Mouse (Mus musculus) ovary, postnatal 36 days (tissue): ENCODE data around the gene Hhipl2.
"Not testable (repeated sequence)": the region's sequence is repeated elsewhere in the genome, so short reads cannot be mapped to it uniquely, and the experiment has no call there.

ENCODE experiments used
- DNase-seq: peaks from one replicate; pipeline ENCODE4 v3.0.0; 2022; ENCODE audit warnings: low spot score, mixed read lengths

Hhipl2 gene

DNA sequence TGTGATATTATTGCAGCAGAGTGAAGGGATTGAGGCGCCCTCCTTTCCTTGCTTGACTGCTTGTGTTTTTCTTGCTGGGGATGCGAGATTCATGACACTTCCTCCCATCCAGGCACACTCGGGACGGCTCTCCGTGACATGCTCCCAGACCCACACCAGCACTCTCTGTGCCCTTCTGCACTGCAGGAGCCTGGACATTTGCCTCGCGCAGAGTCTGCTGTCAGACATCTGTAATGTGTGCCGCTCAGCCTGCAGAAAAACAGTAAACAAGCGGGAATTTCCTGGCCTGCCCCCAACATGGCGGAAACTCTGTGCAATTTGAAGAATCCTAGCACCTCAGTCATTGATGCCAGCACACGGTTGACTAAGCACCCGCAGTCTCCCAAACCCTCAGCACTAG is at the start of gene Hhipl2:
Gene Hhipl2 (plus strand): TSS at position 343 of the 400 bp plus-strand sequence.
- DNase-seq, result no peak

DNA sequence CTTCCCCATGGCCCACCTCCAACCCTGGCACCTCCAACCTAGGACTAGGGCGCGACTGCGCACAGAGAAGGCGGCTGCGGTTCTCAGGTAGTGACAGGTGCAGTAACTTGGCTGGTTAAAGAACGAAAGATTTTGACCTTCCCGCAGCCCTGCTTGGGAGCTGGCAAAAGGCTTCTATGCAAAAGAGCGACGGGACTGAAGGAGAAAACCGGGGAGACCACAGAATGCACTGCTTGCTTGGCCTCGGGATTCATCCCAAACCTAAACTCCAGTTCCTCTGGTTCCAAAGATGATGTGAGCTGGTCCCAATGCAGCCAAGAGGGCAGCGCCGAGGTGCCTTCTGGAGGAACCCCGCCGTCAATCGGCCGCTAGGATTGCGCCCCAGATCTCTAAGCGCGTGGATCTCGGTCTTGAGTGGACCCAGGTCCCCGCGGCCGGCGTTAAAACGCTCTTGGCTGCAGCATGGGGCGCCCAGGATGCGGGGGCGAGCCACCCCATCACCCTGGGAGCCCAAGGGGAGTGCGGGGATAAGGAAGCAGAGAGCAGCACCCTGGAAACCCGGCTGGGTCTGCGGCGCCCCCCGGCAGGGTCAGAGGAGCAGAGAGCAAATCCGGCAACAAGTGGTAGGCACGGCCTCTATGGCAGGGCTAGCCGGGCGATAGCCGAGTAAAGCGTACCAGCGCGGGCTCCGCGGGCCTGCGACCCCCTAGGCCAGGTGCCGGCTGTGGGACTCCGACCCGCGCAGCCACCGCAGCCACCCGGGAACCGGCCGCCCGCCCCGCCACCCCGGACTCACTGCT is 49.2 kb upstream of the Hhipl2 start:
- no peak for DNase-seq

DNA sequence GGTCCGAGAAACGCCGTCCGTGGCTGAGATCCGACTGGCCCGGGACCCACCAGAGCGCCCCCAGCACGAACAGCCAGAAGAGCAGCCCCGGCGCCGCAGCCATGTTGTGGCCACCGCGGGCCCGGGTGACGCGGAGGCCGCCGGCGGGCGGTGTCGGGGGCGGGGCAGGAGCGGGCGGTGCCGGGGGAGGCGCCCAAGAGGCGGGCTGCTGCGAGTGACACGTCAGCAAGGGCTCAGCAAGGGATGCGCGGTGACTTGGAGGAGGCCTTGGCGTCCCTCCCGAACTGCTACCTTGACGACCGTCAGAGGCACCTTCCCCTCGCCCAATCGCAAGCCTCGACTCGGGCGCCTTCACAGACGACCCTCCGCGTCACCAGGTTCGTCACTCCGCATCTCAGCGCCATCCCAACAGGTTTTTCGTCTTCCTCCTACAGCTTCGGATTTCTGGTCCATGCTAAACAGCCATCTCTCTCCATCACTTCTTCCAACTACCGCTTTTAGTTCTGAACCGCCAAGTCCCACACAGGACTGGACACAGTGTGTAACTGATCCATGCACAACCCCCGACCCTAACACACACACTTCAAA is 48.5 kb upstream of the Hhipl2 start, which contains the start of gene Mia3:
Gene Mia3 (minus strand): TSS at position 127 of the 588 bp plus-strand sequence.
- DNase-seq, result peak; percentile 95

DNA sequence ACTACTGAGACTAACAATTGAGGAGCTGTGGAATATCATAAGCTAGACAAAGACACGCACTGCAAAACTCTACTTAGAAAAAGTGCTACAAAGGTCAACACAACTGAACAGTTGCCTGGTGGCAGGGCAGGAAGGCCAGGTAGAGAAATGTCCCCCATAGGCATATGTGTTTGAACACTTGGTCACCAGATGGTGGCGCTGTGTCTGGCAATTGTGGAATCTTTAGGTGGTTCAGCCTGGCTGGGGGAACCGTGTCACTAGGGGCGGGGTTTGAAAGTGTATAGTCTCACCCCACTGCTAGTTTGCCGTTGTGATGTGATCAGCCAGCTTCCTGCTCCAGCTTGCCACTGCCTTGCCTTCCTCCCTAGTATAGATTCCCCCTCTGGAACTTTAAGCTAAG is 43.3 kb upstream of the Hhipl2 start:
- no peak for DNase-seq

DNA sequence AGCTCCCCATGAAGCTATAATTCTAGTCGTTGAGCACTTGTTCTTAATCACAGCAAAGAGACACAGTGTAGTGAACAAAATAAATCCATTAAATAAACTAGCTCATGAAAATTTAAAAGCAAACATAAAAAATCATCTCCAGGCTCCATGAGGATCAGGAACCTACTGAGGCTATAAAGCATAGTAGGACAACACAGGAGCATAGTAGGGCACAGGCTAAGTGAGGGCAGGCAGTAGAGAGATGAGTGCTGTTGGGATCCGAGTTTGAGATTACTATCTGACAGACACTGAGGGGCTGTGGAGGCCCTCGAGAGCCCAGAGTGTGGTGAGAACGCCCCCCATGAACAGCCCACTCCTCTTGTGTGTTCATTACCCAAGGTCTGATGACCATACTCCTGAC is 41.0 kb upstream of the Hhipl2 start:
- DNase-seq, result no peak

DNA sequence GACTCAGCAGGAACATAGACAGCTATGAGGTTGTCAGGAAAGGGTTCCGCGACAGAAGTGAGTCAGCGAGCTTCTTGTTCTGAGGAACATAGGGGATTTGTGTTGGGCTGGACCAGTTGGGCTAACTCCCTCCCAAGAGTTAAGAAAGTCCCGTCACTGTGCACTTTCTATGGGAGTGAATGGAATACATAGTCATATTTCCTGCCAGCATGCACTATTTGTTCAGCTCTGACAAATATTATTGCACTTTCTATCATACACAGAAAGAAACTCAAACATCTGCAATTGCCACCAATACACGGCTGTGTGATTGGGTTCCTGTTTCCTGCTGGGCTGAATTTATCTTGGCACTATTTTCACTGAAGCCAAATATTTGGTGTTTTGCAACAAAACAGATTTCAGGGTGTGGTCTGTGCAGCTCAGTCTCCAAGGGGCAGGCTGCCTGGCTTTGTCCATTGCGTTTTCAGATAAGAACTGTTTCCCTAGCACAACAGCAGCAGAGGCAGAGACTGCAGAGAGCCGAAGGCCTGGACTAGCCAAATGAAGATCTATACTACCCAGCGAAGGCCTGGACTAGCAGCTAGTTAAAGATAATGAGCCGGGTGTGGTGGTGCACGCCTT is 39.6 kb upstream of the Hhipl2 start:
- no peak for DNase-seq

DNA sequence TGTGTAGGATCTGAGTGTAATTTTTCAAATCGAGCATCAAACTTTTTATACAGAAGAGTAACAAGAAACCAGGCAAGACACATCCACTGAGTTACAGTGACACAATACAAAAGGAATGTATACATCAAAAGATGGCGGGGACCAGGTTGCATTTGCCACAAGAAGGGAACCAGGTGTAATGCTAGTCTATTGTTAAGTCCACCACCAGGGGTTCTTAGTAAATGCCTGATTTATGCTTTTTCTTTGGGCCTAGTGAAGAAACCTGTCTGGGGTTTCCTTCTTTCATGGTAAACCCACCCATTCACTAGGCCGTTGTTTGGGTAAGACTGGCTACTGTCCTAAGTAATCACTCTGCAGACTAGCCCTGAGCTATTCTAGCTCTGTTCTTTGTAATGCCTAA is 38.6 kb upstream of the Hhipl2 start:
- DNase-seq, result not testable (repeated sequence)

DNA sequence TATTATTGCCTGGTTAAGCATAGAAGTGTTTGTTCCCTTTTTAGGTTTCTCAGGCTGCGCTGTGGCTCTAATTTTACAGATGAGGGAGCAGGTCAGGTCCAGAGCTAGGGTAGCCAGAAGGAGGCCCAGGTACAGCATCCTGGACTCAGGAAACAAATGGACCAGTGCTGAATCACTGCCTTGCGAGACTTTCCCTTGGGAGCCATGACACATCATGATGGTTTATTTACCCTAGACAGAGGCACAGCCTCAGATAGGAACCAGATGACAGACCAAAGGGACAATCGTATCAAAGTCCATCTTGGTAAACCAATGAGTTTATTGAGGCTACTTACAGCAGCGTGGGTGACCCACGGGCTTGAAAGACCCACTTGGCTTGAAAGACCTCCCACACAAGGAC is 36.2 kb upstream of the Hhipl2 start:
- no peak for DNase-seq

DNA sequence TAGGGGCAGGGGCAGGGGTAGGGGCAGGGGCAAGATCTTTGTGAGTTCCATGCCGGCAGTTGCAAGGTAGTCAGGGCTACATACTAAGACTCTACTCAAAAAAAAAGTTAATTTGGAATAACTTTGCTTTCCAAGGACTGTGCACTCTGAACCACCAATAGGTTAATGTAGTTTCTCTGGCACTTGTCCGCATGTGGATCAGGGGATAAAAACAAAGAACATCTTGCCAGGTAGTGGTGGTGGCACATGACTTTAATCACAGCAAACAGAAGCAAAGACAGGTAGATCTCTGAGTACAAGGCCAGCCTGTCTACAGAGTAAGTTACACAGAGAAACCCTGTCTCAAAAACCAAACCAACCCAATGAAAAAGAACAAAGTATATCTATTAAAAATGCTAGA is 35.4 kb upstream of the Hhipl2 start:
- DNase-seq, result no peak

DNA sequence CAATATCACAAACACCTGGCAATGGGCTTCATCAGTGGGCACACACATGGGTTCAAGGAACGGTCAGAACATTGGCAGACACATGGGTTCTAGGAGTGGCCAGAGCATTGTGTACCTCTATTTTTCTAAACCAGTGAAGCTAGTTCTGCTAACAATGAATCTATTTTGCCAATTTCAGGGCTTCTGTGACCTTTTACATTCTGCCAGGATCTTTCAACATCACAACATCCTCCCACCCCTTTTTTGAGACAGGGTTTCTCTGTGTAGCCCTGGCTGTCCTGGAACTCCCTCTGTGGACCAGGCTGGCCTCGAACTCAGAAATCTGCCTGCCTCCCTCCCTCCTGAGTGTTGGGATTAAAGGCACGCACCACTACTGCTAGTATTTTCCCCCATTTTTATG is 30.6 kb upstream of the Hhipl2 start:
- not testable (repeated sequence) for DNase-seq

DNA sequence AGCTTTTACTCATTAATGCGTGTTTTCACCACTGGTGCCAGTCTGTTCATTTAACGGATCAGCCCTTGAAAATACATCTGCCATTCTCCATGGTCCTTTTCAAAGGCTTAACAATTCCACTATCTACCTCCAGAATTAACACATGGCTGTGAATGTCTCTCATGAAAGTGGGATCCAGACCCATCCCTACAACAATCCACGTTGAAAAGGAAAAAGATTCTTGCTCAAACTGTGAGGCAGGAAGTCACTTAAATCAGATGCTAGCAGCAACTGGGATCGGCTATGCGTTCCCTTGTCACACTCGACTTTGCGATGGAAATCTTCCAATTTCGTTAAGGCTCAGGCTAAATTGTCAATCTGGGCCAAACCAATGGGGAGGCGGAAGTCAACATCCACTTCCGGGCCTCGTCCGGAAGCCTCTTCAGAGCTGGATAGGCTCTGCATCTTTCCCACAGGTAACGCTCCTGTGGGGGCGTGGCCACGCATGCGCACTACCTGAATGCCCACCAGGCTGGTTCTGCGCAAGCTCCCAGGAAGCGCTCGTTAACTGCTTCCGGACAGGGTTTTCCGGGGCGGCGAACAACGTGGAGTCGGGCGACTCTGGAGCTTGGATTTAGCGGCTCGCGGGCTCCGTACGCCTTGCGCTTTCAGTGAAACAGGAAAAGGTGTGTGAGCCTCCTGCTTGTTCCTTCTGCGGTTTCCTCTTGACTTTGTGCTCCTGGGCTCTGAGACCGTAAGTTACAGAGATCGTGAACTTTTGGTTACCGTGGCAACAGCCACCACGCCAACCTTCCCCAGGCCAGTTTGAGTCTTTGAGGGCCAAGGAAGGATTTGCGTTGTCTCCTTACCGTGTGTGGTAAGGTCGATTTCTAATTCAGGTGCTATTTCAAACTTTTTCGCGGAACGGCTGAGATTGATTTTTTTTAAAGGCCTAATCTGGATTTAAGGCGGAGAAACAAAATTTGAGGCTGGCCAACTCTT is 29.3 kb upstream of the Hhipl2 start, which contains the start of gene Taf1a:
Gene Taf1a (plus strand): TSS at position 556 of the 981 bp plus-strand sequence.
- peak; percentile 90 for DNase-seq

DNA sequence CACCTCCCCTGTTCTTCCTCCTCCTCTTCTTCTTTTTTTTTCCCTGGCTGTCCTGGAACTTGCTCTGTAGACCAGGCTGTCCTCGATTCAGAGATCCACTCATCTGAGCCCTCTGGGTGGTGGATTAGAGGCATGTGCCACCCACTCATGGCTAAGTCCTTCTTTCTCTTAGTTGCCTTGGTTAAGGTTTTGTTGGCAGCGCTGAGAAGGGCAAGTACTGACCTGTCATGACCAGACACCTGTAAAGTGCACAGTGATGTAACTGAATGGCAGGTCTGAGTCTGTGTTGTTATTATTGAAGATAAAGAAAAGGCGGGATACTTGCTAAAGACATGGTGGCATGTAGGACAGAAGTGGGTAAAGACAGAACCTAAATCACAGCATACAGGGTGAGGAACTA is 14.6 kb upstream of the Hhipl2 start:
- no peak for DNase-seq

DNA sequence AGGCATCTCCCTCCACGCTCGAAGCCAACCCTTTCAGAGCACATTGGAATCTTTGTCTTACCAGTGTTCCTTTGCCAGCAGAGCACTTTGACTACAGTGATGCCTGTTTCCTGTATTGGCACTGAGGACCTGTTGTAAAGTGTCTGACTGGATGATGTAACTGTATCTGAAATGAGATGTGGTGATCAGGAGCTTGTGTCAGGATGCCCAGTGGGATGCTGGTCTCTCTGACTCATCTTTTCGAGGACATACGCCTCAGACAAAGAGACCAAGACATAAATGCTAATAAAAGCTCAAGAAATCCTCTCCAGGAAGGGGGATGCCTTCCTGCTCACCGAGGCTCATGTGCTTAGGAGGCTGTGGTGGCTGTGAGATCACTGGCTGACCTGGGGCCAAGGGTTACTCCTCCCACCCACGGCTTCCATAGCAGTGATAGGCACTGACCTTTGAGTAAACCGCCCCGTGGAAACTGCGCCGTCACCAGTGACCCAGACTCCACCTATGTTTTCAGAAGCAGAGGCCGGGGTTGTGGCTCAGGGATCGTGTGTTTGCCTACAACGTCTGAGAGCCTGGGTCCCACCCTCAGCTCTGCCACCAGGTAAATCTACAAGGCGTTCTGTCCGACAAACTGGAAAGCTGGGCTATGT is 3.8 kb upstream of the Hhipl2 start:
- DNase-seq, result no peak

DNA sequence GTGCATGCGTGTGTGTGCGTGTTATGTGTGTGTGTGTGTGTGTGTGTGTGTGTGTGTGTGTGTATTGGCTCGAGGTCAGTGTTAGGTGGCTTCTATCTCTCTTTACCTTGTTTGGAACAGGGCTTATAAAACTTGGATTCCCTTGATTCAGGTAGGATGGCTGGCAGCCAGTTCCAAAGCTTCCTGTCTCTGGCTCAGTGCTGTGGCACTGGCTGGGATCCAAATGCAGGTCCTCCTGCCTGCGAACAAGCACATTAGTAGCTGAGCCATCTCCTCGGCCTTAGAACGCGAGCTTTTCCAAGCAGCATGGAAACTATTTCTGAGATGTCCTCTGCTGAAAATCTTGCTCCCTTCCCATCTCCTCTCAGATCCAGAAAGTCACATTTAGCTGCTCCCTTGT is 1.7 kb downstream of the Hhipl2 start:
- DNase-seq, result no peak

DNA sequence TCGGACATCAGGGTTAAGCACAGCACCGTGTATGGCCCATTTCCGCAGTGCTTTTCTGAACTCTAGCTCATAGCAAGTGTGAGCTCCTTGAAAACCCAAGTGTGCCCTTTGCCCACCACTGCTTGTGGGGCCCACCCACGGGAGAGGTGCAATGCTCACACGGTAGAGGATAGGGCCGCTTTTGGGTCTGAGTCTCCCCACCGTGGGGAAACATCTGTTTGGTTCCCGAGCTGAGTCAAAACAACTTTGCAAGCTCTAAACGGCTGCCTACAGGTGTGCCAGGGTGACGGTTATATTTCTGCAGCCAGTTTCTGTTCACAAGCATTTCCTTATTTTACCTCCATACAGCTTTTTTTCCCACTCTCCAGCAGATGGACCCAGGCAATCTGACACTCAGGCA is 2.3 kb downstream of the Hhipl2 start:
- no peak for DNase-seq

DNA sequence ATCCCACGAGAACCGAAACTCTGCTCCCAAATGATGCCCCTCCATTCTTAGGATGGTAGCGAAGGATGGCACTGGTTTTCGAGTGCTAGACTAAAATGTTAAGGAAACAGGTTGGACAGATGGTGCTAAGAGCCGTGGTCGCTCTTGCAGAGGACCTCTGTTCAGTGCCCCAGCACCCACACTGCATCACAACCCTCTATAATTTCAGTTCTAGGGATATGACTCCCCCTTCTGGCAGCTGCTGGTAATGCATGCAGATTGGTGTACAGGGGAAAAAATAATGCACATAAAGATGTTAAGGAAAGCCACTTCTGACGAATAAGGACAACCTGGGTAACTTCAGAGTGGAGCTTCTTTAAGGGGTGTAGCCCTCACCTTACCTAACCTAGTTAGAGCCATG is 6.1 kb downstream of the Hhipl2 start:
- DNase-seq, result no peak

DNA sequence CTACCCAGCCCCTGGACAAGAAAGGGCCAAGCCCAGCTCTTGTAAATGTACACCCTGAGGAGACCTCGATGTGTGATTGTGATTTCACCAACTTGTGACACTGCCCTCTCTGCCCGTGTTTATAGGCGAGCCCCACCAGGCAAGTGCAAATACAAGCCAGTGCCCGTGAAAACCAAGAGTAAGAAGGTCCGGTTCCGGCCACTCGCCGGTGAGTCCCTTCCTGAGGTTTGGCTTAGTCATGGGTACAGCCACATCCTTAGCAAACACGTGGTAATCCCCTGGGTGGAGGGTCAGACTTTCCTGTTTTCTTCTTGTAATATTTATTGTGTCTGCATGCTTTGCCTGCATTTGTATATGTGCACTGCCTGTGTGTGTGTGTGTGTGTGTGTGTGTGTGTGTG is 16.9 kb downstream of the Hhipl2 start:
- no peak for DNase-seq

DNA sequence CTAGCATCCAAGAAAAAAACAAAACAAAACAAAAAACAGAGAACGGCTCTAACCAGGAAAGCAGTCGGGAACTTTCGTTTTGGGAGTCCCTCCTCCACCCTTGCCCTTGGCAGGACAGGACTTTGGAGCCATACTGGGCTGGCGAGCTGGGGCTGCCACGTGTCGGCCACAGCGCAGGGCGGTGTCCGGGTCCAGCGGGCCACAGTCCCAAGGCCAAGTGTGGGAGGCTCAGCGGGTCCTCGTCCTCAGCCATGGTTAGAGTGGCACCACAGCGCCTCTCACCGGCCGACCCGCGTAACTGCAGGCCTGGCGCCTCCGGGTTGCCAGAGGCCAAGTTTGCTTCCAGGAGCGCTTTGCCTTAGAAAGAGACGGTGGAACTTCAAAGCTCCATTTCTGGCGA is 21.0 kb downstream of the Hhipl2 start:
- DNase-seq, result peak; percentile 92

DNA sequence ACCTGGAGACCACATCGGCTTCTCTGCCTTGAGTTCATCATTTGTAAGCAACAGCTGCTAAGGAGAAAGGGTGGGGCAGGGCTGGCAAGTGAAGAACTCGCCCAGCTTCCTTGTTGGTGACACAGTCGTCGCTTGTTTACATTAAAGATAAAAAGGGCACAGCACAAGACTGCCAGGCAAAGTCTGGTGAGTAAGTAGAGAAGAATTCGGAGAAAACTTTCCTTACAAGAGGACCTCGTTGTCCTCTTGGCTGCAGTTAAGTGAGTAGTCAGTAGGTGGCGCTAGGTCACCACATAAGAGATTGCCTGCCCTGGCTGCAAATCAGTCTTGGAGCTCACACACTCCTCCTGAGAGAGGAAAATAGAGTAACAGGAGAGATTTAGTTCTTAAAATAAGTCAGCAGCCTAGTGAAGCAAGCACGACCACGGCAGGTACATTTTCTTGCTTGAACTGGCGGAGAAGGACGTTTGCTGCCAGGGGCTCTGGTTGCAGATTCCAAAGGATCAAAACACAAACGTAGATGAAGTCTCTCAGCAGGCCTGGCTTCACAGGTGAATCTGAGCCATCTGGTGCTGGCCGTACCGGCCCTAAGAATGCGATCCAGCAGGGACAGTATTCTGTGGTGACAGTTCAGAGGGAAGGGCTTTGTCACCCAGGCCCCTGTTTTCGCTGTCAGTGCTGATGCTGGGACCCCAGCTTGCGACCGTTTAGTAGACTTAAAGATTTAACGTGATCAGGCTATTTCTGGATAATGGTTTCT is 24.2 kb downstream of the Hhipl2 start:
- DNase-seq, result peak; percentile 67

DNA sequence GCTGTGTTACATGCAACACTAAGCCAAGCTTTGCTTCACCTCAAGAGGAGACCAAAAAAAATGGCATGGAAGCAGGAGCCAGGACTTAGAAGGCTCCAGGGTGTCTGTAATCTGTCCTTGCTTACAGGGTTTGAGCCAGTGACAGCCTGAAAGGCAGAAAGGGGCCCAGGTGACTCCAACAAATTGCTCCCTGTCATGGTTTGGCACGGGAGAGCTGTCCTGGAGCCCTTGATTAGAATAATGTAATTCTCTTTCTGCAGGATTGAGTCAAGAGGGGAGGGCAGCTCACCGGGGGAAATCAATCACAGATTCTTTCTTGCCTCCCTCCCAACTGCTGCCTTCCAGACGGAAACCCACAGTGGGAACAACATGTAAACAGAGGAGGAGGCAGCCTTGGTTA is 35.1 kb downstream of the Hhipl2 start:
- DNase-seq, result no peak
